Mouse (Mus musculus): ENCODE results near the gene Cadm2.

DNA sequence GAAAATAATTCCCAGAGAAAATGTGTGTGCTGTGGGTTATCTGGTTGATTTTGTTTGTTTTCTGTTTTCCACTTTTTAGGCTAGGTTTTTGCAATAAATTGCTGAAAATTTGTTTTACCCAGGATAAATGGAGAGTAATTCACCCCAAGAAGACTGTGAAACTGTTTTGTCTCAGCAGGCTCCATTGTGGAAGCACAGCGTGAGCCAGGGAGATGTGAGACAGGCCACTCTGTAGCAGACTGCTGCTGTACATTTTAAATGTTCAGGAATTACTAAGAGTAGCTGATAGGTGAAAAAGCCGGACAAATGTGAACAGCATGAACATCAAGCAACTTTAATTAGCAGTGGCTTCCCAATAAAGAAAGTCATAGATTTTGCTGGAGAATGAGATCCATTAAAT, 541.4 kb downstream of the Cadm2 start:
- no peak for TF ChIP-seq GATA1 (IDR thresholded peaks at IDR 0.05; ENCODE audit: low read length)
- TF ChIP-seq TAL1 (IDR thresholded peaks at IDR 0.05; ENCODE audit: low read length) = no peak
